Mouse (Mus musculus) embryonic facial prominence, embryonic 15.5 days (tissue): ENCODE measurements at regions not wholly inside any gene's neighbourhood (a gene's known extent, or its start where the extent isn't known, plus 50 kb on each side); places are given as distances from the start of the nearest gene placed in this dataset.
A peak's percentile ranks its signal among the peaks of the same experiment; 100 is the strongest.
"Not testable (repeated sequence)": the region's sequence is repeated elsewhere in the genome, so short reads cannot be mapped to it uniquely, and the experiment has no call there.

Experiments
- ATAC-seq: fragments of 200-750 bp; cut with Nextera tagmentation; 2 replicates; pipeline ENCODE4 v1.8.0; 2017; ENCODE audit warnings: low read depth, moderate TSS enrichment; ENCODE audit not compliant: insufficient number of reproducible peaks, low FRiP score, low TSS enrichment
- H3K27ac ChIP-seq: fragments of 300-500 bp; sonication (generic); replicated peaks from 2 replicates; pipeline ENCODE4 v1.5.1; 2015; ENCODE audit warnings: mild to moderate bottlenecking, inconsistent platforms
- H3K27me3 ChIP-seq: fragments of 300-500 bp; sonication (generic); 2 replicates; pipeline ENCODE4 v1.6.1; 2015; ENCODE audit warnings: inconsistent platforms
- H3K36me3 ChIP-seq: fragments of 300-500 bp; sonication (generic); 2 replicates; pipeline ENCODE4 v1.6.1; 2015; ENCODE audit warnings: mild to moderate bottlenecking, inconsistent platforms
- H3K4me1 ChIP-seq: fragments of 300-500 bp; sonication (generic); 2 replicates; pipeline ENCODE4 v1.6.1; 2015; ENCODE audit warnings: inconsistent platforms
- H3K4me2 ChIP-seq: fragments of 300-500 bp; sonication (generic); replicated peaks from 2 replicates; pipeline ENCODE4 v1.6.1; 2015; ENCODE audit warnings: mild to moderate bottlenecking, inconsistent platforms
- H3K4me3 ChIP-seq: fragments of 300-500 bp; sonication (generic); replicated peaks from 2 replicates; pipeline ENCODE4 v1.5.1; 2015; ENCODE audit warnings: mild to moderate bottlenecking, inconsistent platforms
- H3K9ac ChIP-seq: fragments of 300-500 bp; sonication (generic); 2 replicates; pipeline ENCODE4 v1.6.1; 2015; ENCODE audit warnings: inconsistent platforms
- H3K9me3 ChIP-seq: fragments of 300-500 bp; sonication (generic); replicated peaks from 2 replicates; pipeline ENCODE4 v1.6.1; 2016; ENCODE audit warnings: inconsistent platforms
- WGBS: fragments of 180-500 bp; shearing (Covaris S2); methylation state at CpG from one replicate; pipeline ENCODE4 v1.1.7; 2015; 5-methylcytosine and 5-hydroxymethylcytosine counted together

DNA sequence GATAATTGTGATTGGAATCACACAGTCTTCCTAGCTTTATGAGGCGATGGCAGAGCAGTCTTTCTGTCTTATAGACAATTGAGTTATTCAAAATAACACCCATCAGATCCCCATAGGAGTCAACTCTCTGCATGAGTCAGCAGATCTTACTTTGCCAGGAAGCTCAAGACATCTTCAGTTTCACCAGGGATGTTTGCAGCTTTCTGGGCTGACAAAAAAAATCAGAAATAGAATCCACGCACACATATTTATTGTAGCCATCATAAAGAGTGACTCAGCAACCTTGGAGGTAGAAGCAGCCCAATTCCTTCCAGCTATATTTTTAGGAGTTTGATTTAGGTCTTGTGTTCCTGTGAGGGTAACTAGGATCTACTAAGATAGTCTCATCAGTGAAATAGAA lies 122.8 kb upstream of the Ctso start:
- no peak for ATAC-seq
- 81% methylated on average over 2 of the region's 2 CpGs for WGBS
- no peaks in the 10 kb centered on the region for H3K36me3 ChIP-seq

DNA sequence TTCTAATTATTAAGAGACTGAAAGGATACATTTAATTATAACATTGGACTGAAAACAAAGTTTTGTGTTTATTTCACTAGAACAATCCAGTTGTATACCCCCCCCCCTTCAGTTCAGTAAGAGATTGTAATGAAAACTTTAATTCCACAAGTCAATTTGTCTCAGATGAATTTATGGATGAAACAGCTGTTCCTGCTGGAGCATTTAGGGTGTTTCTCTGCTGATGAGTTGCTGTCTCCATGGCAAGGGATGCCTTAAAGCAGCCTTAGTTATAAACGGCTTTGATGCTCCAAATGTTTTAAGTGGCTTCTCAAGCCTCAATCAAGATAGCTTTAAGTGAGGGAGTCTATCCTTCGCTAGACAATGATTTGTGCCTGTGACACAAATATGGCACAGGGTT lies 112.1 kb upstream of the Ctso start:
- no peak overlapping the region for H3K4me3 ChIP-seq
- H3K27me3 ChIP-seq = no peaks in the 10 kb centered on the region
- H3K4me2 ChIP-seq = no peak overlapping the region
- no peaks in the 10 kb centered on the region for H3K9me3 ChIP-seq
- no peak overlapping the region for H3K27ac ChIP-seq
- H3K36me3 ChIP-seq = no peaks in the 10 kb centered on the region
- H3K4me1 ChIP-seq = no peaks in the 10 kb centered on the region
- 62% methylated on average over 2 of the region's 2 CpGs for WGBS
- no peak for ATAC-seq
- H3K9ac ChIP-seq = no peak overlapping the region

More for the DNA sequence above, 122.8 kb upstream of the Ctso start:
- H3K9ac ChIP-seq = no peak overlapping the region
- H3K27me3 ChIP-seq = no peaks in the 10 kb centered on the region
- H3K4me2 ChIP-seq = no peak overlapping the region
- H3K4me1 ChIP-seq = no peaks in the 10 kb centered on the region
- H3K27ac ChIP-seq = no peak overlapping the region
- no peaks in the 10 kb centered on the region for H3K9me3 ChIP-seq
- no peak overlapping the region for H3K4me3 ChIP-seq

DNA sequence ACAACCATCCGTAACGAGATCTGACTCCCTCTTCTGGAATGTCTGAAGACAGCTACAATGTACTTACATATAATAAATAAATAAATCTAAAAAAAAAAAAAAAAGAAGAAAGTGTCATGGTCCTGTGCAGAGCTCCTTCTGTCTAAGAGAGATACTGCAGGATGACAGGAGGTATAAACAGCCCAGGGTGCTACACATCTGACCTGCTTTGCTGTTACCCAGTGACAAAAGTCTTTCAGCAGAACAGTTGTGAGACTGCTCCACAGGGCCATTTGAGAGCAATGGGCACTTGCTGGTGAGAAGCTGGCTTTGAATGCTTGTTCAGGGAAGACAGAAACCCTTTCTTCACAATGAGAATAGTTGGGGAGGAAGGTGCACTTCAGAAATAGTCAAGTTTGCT lies 102.9 kb upstream of the Ctso start:
- Histone ChIP-seq H3K4me3 (no peak overlapping the region), H3K27ac (no peak overlapping the region), H3K36me3 (no peaks in the 10 kb centered on the region), H3K4me2 (no peak overlapping the region), H3K4me1 (no peaks in the 10 kb centered on the region), H3K27me3 (no peaks in the 10 kb centered on the region), H3K9me3 (no peaks in the 10 kb centered on the region), H3K9ac (no peak overlapping the region)
- ATAC-seq = no peak
- WGBS = no CpG with 5 or more reads among the region's 2 CpGs

DNA sequence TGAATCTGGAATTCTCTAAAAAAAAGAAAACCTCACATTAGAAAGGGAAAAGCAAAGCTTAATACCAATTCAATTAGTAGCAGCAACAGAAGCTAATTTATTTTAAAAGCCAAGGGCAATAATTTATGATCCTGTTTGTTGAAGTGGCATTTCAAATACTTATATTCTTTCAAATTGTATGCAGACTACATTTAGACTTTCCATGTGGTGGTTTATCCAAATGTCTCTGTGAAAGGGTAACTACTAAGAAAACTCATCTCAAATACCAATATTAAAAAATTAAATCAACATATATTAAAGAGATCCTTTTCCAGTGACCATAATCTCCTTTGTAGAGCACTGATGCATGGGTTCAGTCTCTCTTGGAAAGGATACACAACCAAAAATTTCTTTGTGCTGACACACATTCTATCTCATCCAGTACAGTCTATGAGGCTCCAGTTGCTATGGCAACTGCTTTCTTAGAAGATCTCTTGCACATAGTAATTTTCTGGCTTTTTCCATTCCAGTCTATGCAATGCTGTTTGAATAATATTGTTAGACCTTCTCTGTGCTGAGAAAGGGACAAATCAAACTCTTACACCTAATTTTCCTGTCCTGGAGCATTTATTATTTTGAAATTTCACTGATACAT lies 102.3 kb upstream of the Ctso start:
- H3K4me3 ChIP-seq = no peak overlapping the region
- no peak overlapping the region for H3K4me2 ChIP-seq
- H3K9me3 ChIP-seq = no peaks in the 10 kb centered on the region
- no peaks in the 10 kb centered on the region for H3K27me3 ChIP-seq
- no peaks in the 10 kb centered on the region for H3K4me1 ChIP-seq
- no peaks in the 10 kb centered on the region for H3K36me3 ChIP-seq
- H3K27ac ChIP-seq = no peak overlapping the region
- no peak overlapping the region for H3K9ac ChIP-seq
- no peak for ATAC-seq

DNA sequence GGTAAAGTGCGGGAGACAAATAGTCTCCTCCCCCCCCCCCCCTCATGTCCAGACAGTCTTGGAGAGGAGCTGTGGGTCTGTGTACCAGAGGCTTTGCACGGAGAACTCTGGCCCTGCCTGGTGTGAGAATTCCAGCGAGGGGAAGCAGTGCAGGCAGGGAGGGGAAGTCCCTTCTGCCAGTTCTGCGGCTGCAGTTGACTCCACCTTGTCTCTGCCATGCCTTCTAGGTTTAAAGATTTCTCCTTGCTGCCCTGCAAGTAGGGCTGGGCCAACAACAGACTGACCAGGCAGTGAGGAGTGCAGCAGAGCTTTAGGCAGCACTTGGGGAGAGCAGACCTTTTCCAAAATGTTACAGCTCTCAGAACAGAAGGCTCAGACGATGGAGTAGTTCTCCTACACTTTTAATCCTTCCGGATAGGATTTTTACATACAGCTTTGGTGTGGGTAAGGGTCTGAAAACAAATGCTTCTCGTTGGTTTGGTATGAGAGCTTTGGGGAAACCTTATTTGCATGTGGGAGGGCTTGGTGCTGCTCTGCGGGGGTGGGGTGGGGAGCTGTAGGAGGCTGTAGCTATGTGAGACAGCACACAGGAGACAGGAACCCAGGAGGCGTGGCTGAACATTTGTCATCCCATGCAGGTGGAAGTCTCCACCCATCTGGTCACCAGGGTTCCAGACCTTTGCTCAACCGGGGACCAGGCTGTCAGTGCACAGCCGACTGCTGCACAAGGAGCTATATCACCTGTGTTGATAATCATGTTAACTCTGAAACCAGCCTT lies 96.8 kb upstream of the Ctso start:
- Histone ChIP-seq H3K4me2 (peak overlapping the region; percentile 22; the same call in 1 of the 2 replicates), H3K27ac (no peak overlapping the region), H3K9ac (no peak overlapping the region), H3K4me1 (peaks cover 7% of the 10 kb centered on the region; the same call in 1 of the 2 replicates), H3K4me3 (no peak overlapping the region), H3K36me3 (no peaks in the 10 kb centered on the region), H3K9me3 (no peaks in the 10 kb centered on the region), H3K27me3 (no peaks in the 10 kb centered on the region)
- 9% methylated on average over 11 of the region's 11 CpGs for WGBS
- ATAC-seq = no peak

DNA sequence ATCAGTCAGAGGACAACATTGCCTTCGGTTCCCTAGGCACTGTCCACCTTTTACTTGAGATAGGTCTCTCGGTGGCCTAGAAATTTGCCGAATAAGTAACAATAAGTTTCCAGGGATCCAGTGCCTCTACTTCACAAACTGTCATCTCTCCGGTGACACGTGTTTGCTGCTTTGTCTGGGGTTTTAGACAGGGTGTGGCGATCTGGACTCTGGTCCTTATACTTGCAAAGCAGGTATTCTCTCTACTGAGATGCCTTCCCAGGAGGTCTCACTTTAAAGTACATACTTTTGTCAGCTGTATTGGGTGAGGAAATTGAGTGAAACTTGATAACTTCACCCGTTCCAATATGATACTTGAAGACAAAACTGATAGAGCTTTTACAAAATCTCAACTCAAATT lies 95.9 kb upstream of the Ctso start:
- no peaks in the 10 kb centered on the region for H3K36me3 ChIP-seq
- WGBS = 77% methylated on average over 7 of the region's 7 CpGs
- ATAC-seq = no peak

DNA sequence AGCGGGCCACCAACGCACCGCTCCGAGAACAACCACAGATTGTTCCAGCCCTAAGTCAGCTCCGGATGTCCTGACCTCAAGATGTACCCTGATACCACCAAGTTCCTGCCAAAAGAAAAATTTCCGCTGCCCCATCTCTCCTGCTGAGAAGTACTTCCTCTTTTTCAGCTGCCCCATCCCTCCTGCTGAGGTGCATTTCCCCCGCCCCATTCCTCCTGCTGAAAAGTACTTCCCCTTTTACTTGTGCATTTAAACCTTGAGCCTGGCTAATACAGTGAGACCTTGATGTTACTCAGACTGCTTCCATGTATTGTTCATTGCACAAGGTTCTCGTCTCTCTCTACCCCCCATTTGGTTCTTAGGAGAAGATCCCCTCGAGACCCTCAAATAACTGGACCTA lies 94.3 kb upstream of the Ctso start:
- H3K4me3 ChIP-seq, ATAC-seq, H3K4me1 ChIP-seq, H3K4me2 ChIP-seq, H3K9ac ChIP-seq, H3K27me3 ChIP-seq, H3K36me3 ChIP-seq, H3K27ac ChIP-seq, H3K9me3 ChIP-seq: not testable (repeated sequence)
- WGBS = 91% methylated on average over 9 of the region's 9 CpGs

More for the DNA sequence above, 95.9 kb upstream of the Ctso start:
- Histone ChIP-seq H3K4me2 (no peak overlapping the region), H3K27me3 (no peaks in the 10 kb centered on the region), H3K27ac (no peak overlapping the region), H3K4me1 (peaks cover 7% of the 10 kb centered on the region; the same call in 1 of the 2 replicates), H3K9me3 (no peaks in the 10 kb centered on the region), H3K9ac (no peak overlapping the region), H3K4me3 (no peak overlapping the region)

DNA sequence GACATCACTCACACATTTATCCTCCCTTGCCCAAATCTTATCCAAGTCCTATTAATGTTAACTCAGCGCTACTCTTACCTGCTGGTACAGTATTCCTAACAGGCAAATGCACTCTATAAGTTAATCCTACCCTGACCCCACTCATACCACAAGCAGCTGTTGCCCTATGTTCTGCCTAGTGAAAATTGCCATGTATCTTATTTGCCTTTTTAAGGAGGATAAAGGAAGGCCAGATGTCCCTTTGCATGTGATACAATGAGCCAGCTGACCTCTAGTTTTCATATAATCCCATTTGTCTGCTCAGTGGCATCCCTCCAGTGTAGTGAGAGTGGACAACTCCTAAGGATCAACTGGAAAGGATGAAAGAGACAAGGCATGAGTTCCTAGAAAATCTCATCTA lies 67.9 kb upstream of the Ctso start:
- H3K27ac ChIP-seq = no peak overlapping the region
- H3K9me3 ChIP-seq = no peaks in the 10 kb centered on the region
- H3K4me3 ChIP-seq = no peak overlapping the region
- H3K9ac ChIP-seq = no peak overlapping the region
- ATAC-seq = no peak
- no peaks in the 10 kb centered on the region for H3K27me3 ChIP-seq
- no peaks in the 10 kb centered on the region for H3K4me1 ChIP-seq
- no peak overlapping the region for H3K4me2 ChIP-seq
- WGBS = 82% methylated on average over 1 of the region's 1 CpGs
- H3K36me3 ChIP-seq = no peaks in the 10 kb centered on the region
